Mouse (Mus musculus) kidney, postnatal 0 days (tissue): ENCODE results near the gene Depdc5. TPM values are rescaled to one million over a fixed set of nuclear protein-coding genes. Genes with fewer than 3 reads are reported as not detected.
A peak's percentile ranks its signal among the peaks of the same experiment; 100 is the strongest.

Source experiments
- ATAC-seq: fragments of 200-750 bp; cut with Nextera tagmentation; replicated peaks from 2 replicates; pipeline ENCODE4 v1.8.0; 2017; ENCODE audit warnings: low read depth, moderate number of reproducible peaks, moderate TSS enrichment, moderate library complexity; ENCODE audit not compliant: low FRiP score
- DNase-seq: peaks from one replicate; pipeline ENCODE4 v3.0.0-alpha.2; 2016; ENCODE audit warnings: low spot score
- H3K27ac ChIP-seq: fragments of 300-500 bp; sonication (generic); 2 replicates; pipeline ENCODE4 v1.5.1; 2014; ENCODE audit warnings: mild to moderate bottlenecking
- H3K27me3 ChIP-seq: fragments of 300-500 bp; sonication (generic); 2 replicates; pipeline ENCODE4 v1.6.1; 2014; ENCODE audit warnings: low read length, mixed read lengths; ENCODE audit not compliant: insufficient read depth
- H3K36me3 ChIP-seq: fragments of 300-500 bp; sonication (generic); 2 replicates; pipeline ENCODE4 v1.6.1; 2014; ENCODE audit warnings: low read length, mixed read lengths; ENCODE audit not compliant: insufficient read depth
- H3K4me1 ChIP-seq: fragments of 300-500 bp; sonication (generic); replicated peaks from 2 replicates; pipeline ENCODE4 v1.6.1; 2014; ENCODE audit warnings: antibody characterized with exemption, low read length, mixed read lengths; ENCODE audit not compliant: insufficient read depth
- H3K4me2 ChIP-seq: fragments of 300-500 bp; sonication (generic); 2 replicates; pipeline ENCODE4 v1.6.1; 2014; ENCODE audit warnings: mild to moderate bottlenecking, low read length, moderate library complexity, mixed read lengths
- H3K4me3 ChIP-seq: fragments of 300-500 bp; sonication (generic); replicated peaks from 2 replicates; pipeline ENCODE4 v1.5.1; 2014; ENCODE audit warnings: low read depth, low read length
- H3K9ac ChIP-seq: fragments of 300-500 bp; sonication (generic); 2 replicates; pipeline ENCODE4 v1.6.1; 2014; ENCODE audit warnings: low read depth, low read length
- H3K9me3 ChIP-seq: fragments of 300-500 bp; sonication (generic); replicated peaks from 2 replicates; pipeline ENCODE4 v1.6.1; 2016; ENCODE audit warnings: low read length, inconsistent platforms, mixed read lengths
- CTCF ChIP-seq: IDR thresholded peaks from 2 replicates; pipeline ENCODE4 v1.5.1; 2016; ENCODE audit warnings: antibody characterized with exemption, low read depth, mild to moderate bottlenecking, moderate library complexity
- WGBS: fragments of 180-500 bp; shearing (Covaris S2); extraction: QIAGEN DNeasy Blood & Tissue Kit; methylation state at CpG from one replicate; pipeline ENCODE4 v1.1.7; 2014; 5-methylcytosine and 5-hydroxymethylcytosine counted together
- polyA plus RNA-seq: library from polyadenylated mRNA; unstranded; fragments of >200 nt; fragmentation: Nextera tagmentation; extraction: Ambion mirVana; gene quantifications from 2 replicates; pipeline ENCODE4 v1.2.1, GENCODE M21; 2015

Gene Depdc5
- polyA plus RNA-seq, 1 experiment from 2014 or later: 9.6 TPM

DNA sequence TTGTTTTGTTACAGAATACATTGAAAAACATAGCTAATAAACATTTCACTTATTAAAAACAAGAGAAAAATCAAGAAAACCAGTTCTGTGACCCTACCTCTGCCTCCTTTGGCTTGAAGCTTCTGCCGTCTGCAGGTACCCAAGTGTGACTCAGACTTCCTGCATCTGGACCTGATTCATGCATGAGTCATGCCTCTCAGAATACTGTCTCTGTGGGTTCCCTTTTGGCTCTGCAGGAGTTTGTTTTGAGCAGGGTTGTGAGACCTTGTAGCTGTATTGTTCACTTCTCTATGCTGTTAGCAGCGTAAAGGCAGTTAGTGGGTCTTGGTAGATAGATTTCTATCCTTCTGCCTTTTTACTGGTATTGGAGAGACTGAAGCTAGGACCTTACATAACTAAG is 67.3 kb downstream of the Depdc5 start:
- Histone ChIP-seq H3K27me3 (no peaks in the 10 kb centered on the region), H3K4me2 (no peak overlapping the region), H3K9me3 (no peaks in the 10 kb centered on the region), H3K4me1 (no peaks in the 10 kb centered on the region), H3K36me3 (peaks cover 38% of the 10 kb centered on the region; the same call in 1 of the 2 replicates), H3K27ac (no peak overlapping the region), H3K9ac (no peak overlapping the region), H3K4me3 (no peak overlapping the region)
- DNase-seq (peak; percentile 2), ATAC-seq (no peak)
- TF ChIP-seq CTCF: no peak
- 66% methylated on average over 2 of the region's 2 CpGs for WGBS

DNA sequence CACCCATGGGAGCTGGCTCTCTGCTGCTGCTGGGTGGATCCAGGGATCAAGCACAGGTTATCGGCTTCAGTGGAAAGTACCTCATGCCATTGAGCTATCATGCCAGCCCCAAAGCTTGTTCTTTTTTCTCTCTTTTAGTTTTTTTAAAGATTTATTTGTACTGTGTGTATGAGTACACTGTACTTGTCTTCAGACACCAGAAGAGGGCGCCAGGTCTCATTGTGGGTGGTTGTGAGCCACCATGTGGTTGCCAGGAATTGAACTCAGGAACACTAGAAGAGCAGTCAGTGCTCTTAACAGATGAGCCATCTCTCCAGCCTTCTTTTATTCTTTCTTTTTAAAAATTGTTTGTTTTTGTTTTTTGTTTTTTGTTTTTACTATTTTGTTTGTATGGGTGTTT is 71.2 kb downstream of the Depdc5 start:
- Histone ChIP-seq H3K9ac (no peak overlapping the region), H3K4me1 (no peaks in the 10 kb centered on the region), H3K9me3 (no peaks in the 10 kb centered on the region), H3K4me3 (no peak overlapping the region), H3K4me2 (no peak overlapping the region), H3K36me3 (peaks cover 35% of the 10 kb centered on the region), H3K27me3 (no peaks in the 10 kb centered on the region), H3K27ac (no peak overlapping the region)
- peak; percentile 12 for DNase-seq
- peak; percentile 59 for TF ChIP-seq CTCF
- 69% methylated on average over 2 of the region's 2 CpGs for WGBS
- no peak for ATAC-seq

DNA sequence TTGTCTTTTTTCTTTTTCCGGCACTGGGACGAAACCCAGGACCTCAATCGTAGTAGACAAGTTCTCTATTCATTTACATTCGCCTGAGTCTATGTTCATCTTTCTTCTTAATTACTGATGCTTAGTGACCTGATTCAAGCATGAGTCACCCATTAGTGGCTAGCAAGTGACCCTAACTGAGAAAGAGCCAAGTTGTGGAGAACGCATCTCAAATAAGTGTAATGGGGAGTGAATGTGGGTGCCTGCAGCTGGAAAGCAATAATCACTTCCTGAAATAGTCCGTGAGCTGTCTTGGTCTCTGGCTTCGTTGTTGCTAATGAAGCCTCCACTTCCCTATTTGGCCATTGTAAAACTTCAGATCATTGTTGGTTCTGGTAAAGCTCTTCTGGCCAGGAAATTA is 77.1 kb downstream of the Depdc5 start:
- H3K9me3 ChIP-seq: no peaks in the 10 kb centered on the region
- ATAC-seq (no peak), DNase-seq (no peak)
- no peak for TF ChIP-seq CTCF
- peaks cover 35% of the 10 kb centered on the region for H3K36me3 ChIP-seq
- H3K4me1 ChIP-seq: no peaks in the 10 kb centered on the region
- no peak overlapping the region for H3K27ac ChIP-seq
- H3K27me3 ChIP-seq: no peaks in the 10 kb centered on the region
- H3K9ac ChIP-seq: no peak overlapping the region
- WGBS: 83% methylated on average over 7 of the region's 7 CpGs
- no peak overlapping the region for H3K4me2 ChIP-seq
- H3K4me3 ChIP-seq: no peak overlapping the region

DNA sequence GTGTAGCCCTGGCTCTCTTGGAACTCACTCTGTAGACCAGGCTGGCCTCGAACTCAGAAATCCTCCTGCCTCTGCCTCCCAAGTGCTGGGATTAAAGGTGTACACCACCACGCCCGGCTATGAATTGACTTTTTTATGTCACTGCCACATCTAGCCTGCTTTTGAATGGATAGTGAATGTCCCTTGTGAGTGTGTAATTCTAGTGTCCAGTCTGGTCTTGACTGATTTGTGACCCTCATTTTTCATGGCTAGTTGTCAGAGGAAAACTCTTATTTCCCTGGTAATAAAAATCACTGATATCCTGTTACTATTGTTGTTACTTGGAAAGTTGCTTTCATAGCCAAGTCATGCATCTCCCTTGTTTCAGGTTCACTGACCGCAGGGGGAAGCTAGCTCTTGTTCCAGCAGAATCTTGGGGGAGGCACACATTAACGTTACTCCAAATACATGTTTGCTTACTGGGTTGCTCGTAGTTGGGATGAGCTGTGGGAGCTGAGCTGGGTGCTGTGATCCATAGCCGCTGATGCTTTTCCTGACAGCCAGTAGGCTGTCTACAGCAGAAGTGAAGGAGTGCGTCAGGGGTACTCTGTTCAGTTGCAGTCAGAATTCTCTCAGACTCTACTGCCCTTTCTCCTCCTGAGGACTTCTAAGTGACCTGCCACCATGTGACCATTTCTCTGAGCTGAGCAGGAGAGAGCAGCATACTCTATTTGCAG is 77.9 kb downstream of the Depdc5 start:
- Histone ChIP-seq H3K9me3 (no peaks in the 10 kb centered on the region), H3K27me3 (no peaks in the 10 kb centered on the region), H3K9ac (no peak overlapping the region), H3K4me3 (no peak overlapping the region), H3K36me3 (peaks cover 40% of the 10 kb centered on the region), H3K4me2 (no peak overlapping the region), H3K4me1 (no peaks in the 10 kb centered on the region), H3K27ac (0 out of 2 replicates have a peak overlapping the region, but pooled peaks have one; percentile 4)
- DNase-seq: peak; percentile 88
- no peak for TF ChIP-seq CTCF
- peak; percentile 90 for ATAC-seq
- 55% methylated on average over 8 of the region's 8 CpGs for WGBS

DNA sequence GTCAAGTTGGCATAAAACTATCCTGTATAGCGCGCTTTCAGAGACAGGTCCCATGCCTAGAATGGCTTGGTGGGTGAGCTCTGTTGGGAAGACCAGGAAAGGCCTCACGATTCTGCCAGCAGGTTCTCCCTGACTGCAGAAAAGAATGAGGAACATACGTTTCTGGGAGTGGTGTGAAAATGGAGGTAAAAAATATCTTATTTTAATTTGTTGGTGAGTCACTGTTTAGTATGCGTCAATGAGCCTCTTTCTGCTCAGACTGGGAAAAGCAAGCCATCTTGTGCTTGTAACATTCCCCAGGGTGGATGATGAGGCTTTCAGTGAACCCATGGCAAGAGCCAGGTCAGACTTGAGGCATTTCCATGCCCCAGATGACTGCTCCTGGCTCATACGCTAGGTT is 86.6 kb downstream of the Depdc5 start:
- WGBS: 97% methylated on average over 6 of the region's 6 CpGs
- H3K4me2 ChIP-seq: no peak overlapping the region
- H3K4me3 ChIP-seq: no peak overlapping the region
- no peak for ATAC-seq
- no peak overlapping the region for H3K27ac ChIP-seq
- H3K9me3 ChIP-seq: no peaks in the 10 kb centered on the region
- no peaks in the 10 kb centered on the region for H3K4me1 ChIP-seq
- no peaks in the 10 kb centered on the region for H3K27me3 ChIP-seq
- no peak overlapping the region for H3K9ac ChIP-seq
- no peak for TF ChIP-seq CTCF
- H3K36me3 ChIP-seq: peaks cover 40% of the 10 kb centered on the region
- no peak for DNase-seq

DNA sequence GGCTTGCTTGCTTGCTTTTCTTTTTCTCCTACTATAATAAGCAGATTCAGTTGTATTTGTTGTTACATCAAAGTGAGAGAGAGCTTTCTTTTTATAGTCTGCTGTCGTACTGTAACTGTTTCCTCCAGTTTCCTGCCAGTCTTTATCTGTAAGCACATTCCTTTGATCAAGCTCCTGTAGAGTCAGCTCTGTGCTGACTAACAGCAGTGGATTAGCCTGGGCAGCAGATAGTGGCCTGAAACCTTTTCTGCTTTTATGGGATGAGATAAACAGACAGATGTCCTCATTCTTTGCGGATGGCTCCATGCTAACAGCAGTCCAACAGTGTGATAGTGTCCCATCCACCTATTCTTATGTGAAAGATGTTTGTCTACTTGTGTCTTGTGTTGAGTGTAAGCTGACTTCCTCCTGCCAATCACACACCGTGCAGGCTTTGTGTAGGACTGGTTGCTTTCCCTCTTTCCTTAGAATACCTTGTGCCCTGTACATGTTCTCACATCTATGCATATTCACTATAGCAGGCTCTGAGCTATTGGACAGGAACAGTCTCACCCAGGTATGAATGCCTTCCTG is 87.3 kb downstream of the Depdc5 start:
- no peaks in the 10 kb centered on the region for H3K27me3 ChIP-seq
- H3K9me3 ChIP-seq: no peaks in the 10 kb centered on the region
- no peak overlapping the region for H3K27ac ChIP-seq
- WGBS: 75% methylated on average over 3 of the region's 3 CpGs
- no peak overlapping the region for H3K4me3 ChIP-seq
- DNase-seq (no peak), ATAC-seq (no peak)
- H3K9ac ChIP-seq: no peak overlapping the region
- H3K4me1 ChIP-seq: no peaks in the 10 kb centered on the region
- H3K36me3 ChIP-seq: peaks cover 33% of the 10 kb centered on the region
- TF ChIP-seq CTCF: no peak
- no peak overlapping the region for H3K4me2 ChIP-seq
